Mouse (Mus musculus) hindbrain, embryonic 14.5 days (tissue): ENCODE measurements around the gene Gm49387. TPM values are rescaled to one million over a fixed set of nuclear protein-coding genes. Genes with fewer than 3 reads are reported as not detected.

Experiments
- ATAC-seq: fragments of 200-750 bp; cut with Nextera tagmentation; 2 replicates; pipeline ENCODE4 v1.8.0; 2017; ENCODE audit warnings: moderate number of reproducible peaks, mild to moderate bottlenecking, moderate TSS enrichment, moderate library complexity; ENCODE audit not compliant: low FRiP score
- DNase-seq: peaks from one replicate; pipeline ENCODE4 v3.0.0-alpha.2; 2015; ENCODE audit warnings: low spot score
- H3K27ac ChIP-seq: fragments of 300-500 bp; sonication (generic); 2 replicates; pipeline ENCODE4 v1.5.1; 2014; ENCODE audit warnings: mild to moderate bottlenecking, moderate library complexity
- H3K27me3 ChIP-seq: fragments of 300-500 bp; sonication (generic); 2 replicates; pipeline ENCODE4 v1.6.1; 2014; ENCODE audit warnings: mild to moderate bottlenecking, low read length, mixed read lengths; ENCODE audit not compliant: control insufficient read depth, insufficient read depth
- H3K36me3 ChIP-seq: fragments of 300-500 bp; sonication (generic); replicated peaks from 2 replicates; pipeline ENCODE4 v1.6.1; 2014; ENCODE audit not compliant: control insufficient read depth, insufficient read depth
- H3K4me1 ChIP-seq: fragments of 300-500 bp; sonication (generic); replicated peaks from 2 replicates; pipeline ENCODE4 v1.6.1; 2014; ENCODE audit warnings: antibody characterized with exemption, low read length, mixed read lengths; ENCODE audit not compliant: control insufficient read depth, insufficient read depth
- H3K4me2 ChIP-seq: fragments of 300-500 bp; sonication (generic); replicated peaks from 2 replicates; pipeline ENCODE4 v1.6.1; 2014; ENCODE audit warnings: mild to moderate bottlenecking, moderate library complexity
- H3K4me3 ChIP-seq: fragments of 300-500 bp; sonication (generic); replicated peaks from 2 replicates; pipeline ENCODE4 v1.5.1; 2014; ENCODE audit warnings: mild to moderate bottlenecking, low read length
- H3K9ac ChIP-seq: fragments of 300-500 bp; sonication (generic); 2 replicates; pipeline ENCODE4 v1.6.1; 2014
- H3K9me3 ChIP-seq: fragments of 300-500 bp; sonication (generic); 2 replicates; pipeline ENCODE4 v1.6.1; 2016; ENCODE audit warnings: low read length; ENCODE audit not compliant: control insufficient read depth
- WGBS: fragments of 180-500 bp; shearing (Covaris S2); extraction: QIAGEN DNeasy Blood & Tissue Kit; methylation state at CpG from one replicate; pipeline ENCODE4 v1.1.7; 2014; 5-methylcytosine and 5-hydroxymethylcytosine counted together
- polyA plus RNA-seq: library from polyadenylated mRNA; unstranded; fragments of >200 nt; fragmentation: Nextera tagmentation; extraction: Ambion mirVana; gene quantifications from 2 replicates; pipeline ENCODE4 v1.2.1, GENCODE M21; 2014

Gm49387 gene
- polyA plus RNA-seq, 1 experiment from 2014 or later = not detected

DNA sequence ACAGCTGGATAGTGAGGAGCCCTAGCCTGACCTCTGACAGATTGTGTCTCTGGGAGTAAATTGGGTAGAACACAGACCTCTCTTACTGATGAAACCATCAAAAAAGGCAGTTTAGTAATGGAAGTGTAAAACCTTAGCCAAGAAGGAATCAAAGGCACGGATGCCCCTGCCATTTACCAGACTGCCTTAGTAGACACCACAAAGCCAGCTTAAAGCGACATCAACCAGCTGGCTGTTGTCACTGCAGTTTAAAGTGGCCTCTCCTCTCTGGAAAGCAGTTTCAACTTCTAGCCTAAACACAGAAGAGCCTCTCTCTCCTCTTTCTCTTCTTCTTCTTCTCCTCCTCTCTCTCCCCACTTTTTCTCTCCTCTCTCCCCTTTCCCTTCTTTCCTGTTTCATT lies 119.4 kb downstream of the Gm49387 start:
- no peak for DNase-seq
- H3K36me3 ChIP-seq = no peaks in the 10 kb centered on the region
- H3K4me3 ChIP-seq = no peak overlapping the region
- no peak overlapping the region for H3K27ac ChIP-seq
- H3K27me3 ChIP-seq = no peaks in the 10 kb centered on the region
- H3K9ac ChIP-seq = no peak overlapping the region
- no peaks in the 10 kb centered on the region for H3K4me1 ChIP-seq
- H3K4me2 ChIP-seq = no peak overlapping the region
- WGBS = 91% methylated on average over 2 of the region's 2 CpGs
- no peaks in the 10 kb centered on the region for H3K9me3 ChIP-seq
- no peak for ATAC-seq

- no peak overlapping the region for H3K4me2 ChIP-seq
- ATAC-seq = no peak
- H3K9ac ChIP-seq = no peak overlapping the region
- DNase-seq = no peak
- H3K27me3 ChIP-seq = no peaks in the 10 kb centered on the region
- peaks cover 9% of the 10 kb centered on the region for H3K9me3 ChIP-seq
- H3K4me3 ChIP-seq = no peak overlapping the region
- H3K4me1 ChIP-seq = no peaks in the 10 kb centered on the region
- WGBS = 61% methylated on average over 3 of the region's 3 CpGs
- no peaks in the 10 kb centered on the region for H3K36me3 ChIP-seq
- no peak overlapping the region for H3K27ac ChIP-seq
These were observed 121.5 kb downstream of the Gm49387 start for GRCm38 (mm10) chr14:31519165-31519564.

DNA sequence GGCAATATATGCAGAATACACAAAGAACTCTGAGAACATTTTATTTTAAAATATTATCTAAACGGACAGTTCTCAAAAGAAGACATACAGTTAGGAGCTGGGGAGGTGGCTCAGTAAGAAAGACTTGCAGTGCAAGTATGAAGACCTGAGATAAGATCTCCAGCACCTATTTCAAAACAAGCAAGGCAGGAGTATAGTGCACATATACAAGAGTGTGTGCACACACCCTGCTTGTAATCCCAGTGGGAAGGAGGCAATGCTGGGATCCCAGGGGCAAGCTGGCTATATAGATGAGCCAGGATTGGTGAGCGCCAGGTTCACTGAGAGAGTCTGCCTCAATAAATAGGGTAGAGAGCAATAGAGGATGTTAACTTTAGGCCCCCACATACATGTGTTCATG lies 124.8 kb downstream of the Gm49387 start:
- Histone ChIP-seq H3K4me2 (no peak overlapping the region), H3K27me3 (no peaks in the 10 kb centered on the region), H3K4me3 (no peak overlapping the region), H3K9ac (no peak overlapping the region), H3K4me1 (no peaks in the 10 kb centered on the region), H3K9me3 (peaks cover 12% of the 10 kb centered on the region), H3K27ac (no peak overlapping the region), H3K36me3 (no peaks in the 10 kb centered on the region)
- WGBS = 96% methylated on average over 2 of the region's 2 CpGs
- no peak for DNase-seq
- ATAC-seq = no peak

GRCm38 (mm10) chr14:31510322-31510721 lies 130.4 kb downstream of the Gm49387 start:
- H3K9ac ChIP-seq = no peak overlapping the region
- ATAC-seq = no peak
- no peak overlapping the region for H3K27ac ChIP-seq
- H3K4me2 ChIP-seq = no peak overlapping the region
- H3K27me3 ChIP-seq = no peaks in the 10 kb centered on the region
- no peak overlapping the region for H3K4me3 ChIP-seq
- peaks cover 49% of the 10 kb centered on the region for H3K36me3 ChIP-seq
- H3K4me1 ChIP-seq = no peaks in the 10 kb centered on the region
- DNase-seq = no peak
- 96% methylated on average over 3 of the region's 3 CpGs for WGBS
- peaks cover 12% of the 10 kb centered on the region for H3K9me3 ChIP-seq

GRCm38 (mm10) chr14:31509911-31510310 lies 130.8 kb downstream of the Gm49387 start:
- Histone ChIP-seq H3K36me3 (peaks cover 54% of the 10 kb centered on the region), H3K9ac (no peak overlapping the region), H3K27ac (no peak overlapping the region), H3K4me3 (no peak overlapping the region), H3K27me3 (no peaks in the 10 kb centered on the region), H3K4me2 (no peak overlapping the region), H3K9me3 (peaks cover 10% of the 10 kb centered on the region), H3K4me1 (no peaks in the 10 kb centered on the region)
- 96% methylated on average over 2 of the region's 2 CpGs for WGBS
- no peak for DNase-seq
- no peak for ATAC-seq

- 98% methylated on average over 6 of the region's 6 CpGs for WGBS
- no peak overlapping the region for H3K4me3 ChIP-seq
- H3K27me3 ChIP-seq = no peaks in the 10 kb centered on the region
- H3K4me1 ChIP-seq = no peaks in the 10 kb centered on the region
- no peaks in the 10 kb centered on the region for H3K9me3 ChIP-seq
- no peak for ATAC-seq
- peaks cover 88% of the 10 kb centered on the region for H3K36me3 ChIP-seq
- no peak for DNase-seq
- H3K9ac ChIP-seq = no peak overlapping the region
- no peak overlapping the region for H3K4me2 ChIP-seq
- H3K27ac ChIP-seq = no peak overlapping the region
These were observed 134.2 kb downstream of the Gm49387 start for GRCm38 (mm10) chr14:31506456-31506855.

DNA sequence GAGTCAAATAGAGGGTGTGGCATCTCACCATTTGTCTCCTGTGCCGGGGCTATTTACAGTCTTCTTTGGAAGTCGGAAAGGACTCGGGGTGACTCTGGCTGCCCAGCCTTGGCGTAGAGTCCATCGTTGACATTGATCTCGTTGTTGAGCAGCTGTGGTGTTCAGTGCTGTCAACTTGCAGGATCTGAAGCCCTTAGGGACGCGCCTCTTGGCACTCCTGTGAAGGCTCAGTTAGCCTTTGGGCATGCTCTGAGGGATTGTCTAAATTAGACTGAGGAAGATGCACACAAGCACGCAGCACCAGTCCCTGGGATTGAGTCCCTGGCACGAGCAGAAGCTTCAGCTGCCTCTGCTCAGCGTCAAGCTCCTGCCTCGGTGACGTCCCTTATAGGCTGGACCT lies 137.3 kb downstream of the Gm49387 start:
- Histone ChIP-seq H3K9ac (no peak overlapping the region), H3K27me3 (no peaks in the 10 kb centered on the region), H3K4me2 (no peak overlapping the region), H3K4me3 (no peak overlapping the region), H3K4me1 (no peaks in the 10 kb centered on the region), H3K36me3 (peaks cover 94% of the 10 kb centered on the region), H3K9me3 (no peaks in the 10 kb centered on the region), H3K27ac (no peak overlapping the region)
- no peak for DNase-seq
- 93% methylated on average over 13 of the region's 13 CpGs for WGBS
- ATAC-seq = no peak

Other genes starting within 250 kb of the Gm49387 start
- 86.9 and 93.7 TPM in 2 replicates for gene Sh3bp5, start 204.8 kb downstream of the Gm49387 start, polyA plus RNA-seq
- gene Eaf1, start 146.5 kb downstream of the Gm49387 start, polyA plus RNA-seq = 9.3 and 10.0 TPM in 2 replicates
- gene Mettl6, start 145.8 kb downstream of the Gm49387 start, polyA plus RNA-seq = 41.7 and 45.0 TPM in 2 replicates
- 0.16 and 0.24 TPM in 2 replicates for gene Colq, start 49.5 kb downstream of the Gm49387 start, polyA plus RNA-seq
- 20.3 and 20.9 TPM in 2 replicates for gene Btd, start 150 bp upstream of the Gm49387 start, polyA plus RNA-seq
- 8.8 and 13.4 TPM in 2 replicates for gene Hacl1, start 408 bp upstream of the Gm49387 start, polyA plus RNA-seq
- 14.7 and 15.3 TPM in 2 replicates for gene Ankrd28, start 189.8 kb upstream of the Gm49387 start, polyA plus RNA-seq